Mouse (Mus musculus): Measurements from ENCODE around the gene Sh3kbp1.

The Sh3kbp1 gene

GRCm38 (mm10) chrX:159932027-159932426 is 305.0 kb downstream of the Sh3kbp1 start:
- DNase-seq, result no peak

GRCm38 (mm10) chrX:159942569-159942968 is 315.5 kb downstream of the Sh3kbp1 start:
- no peak for DNase-seq

GRCm38 (mm10) chrX:159943586-159943985 is 316.5 kb downstream of the Sh3kbp1 start:
- no peak for DNase-seq

DNA sequence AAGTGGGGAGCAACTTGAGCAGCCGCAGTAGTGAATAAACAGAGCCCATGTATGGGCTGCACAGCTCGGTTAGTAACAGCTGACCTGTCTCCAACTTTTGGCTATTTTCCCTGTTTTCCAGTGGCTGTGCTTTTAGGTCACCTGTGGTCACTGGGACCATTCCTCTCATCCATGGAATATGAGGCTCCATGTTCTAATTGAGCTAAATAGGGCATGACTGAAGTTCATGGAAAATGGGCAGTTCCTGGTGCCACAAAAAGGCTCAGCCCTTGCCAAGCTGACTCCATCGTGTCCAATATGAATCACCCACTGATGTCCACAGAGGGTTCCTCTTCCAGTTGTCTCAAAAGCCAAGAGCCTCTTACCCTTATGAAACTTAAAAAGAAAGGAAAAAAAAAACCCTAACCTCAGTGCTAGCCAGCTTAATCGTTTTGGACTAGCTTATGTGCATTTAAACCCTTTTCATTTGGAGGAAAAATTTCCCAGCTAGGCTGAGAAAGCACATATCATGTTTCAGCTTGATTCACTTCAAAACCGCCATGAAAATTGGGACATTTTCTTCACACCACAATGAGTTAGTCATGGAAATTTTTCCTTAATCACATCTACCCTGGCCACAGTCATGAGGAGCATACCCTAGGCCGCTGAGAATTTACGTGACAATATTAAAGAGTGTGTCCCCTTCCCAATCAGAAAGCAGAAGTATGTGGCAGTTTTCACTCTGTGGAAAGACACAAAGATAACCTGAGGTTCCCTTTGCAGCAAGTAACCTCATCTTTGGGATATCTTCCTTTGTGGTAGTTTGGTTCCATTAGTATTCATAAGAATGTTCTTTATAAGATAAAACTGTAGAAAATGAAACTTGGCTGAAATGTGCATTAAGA is 326.7 kb downstream of the Sh3kbp1 start:
- DNase-seq, result no peak

GRCm38 (mm10) chrX:159954430-159954779 is 327.3 kb downstream of the Sh3kbp1 start:
- DNase-seq, result no peak

- DNase-seq, result no peak
These were observed 328.4 kb downstream of the Sh3kbp1 start for GRCm38 (mm10) chrX:159955433-159955832.

- no peak for DNase-seq
These were observed 334.3 kb downstream of the Sh3kbp1 start for GRCm38 (mm10) chrX:159961385-159961784.

- peak; percentile 5 to 59 for DNase-seq
These were observed 336.2 kb downstream of the Sh3kbp1 start for GRCm38 (mm10) chrX:159963273-159963672.

- DNase-seq, result no peak
These were observed 336.9 kb downstream of the Sh3kbp1 start for GRCm38 (mm10) chrX:159963925-159964324.

DNA sequence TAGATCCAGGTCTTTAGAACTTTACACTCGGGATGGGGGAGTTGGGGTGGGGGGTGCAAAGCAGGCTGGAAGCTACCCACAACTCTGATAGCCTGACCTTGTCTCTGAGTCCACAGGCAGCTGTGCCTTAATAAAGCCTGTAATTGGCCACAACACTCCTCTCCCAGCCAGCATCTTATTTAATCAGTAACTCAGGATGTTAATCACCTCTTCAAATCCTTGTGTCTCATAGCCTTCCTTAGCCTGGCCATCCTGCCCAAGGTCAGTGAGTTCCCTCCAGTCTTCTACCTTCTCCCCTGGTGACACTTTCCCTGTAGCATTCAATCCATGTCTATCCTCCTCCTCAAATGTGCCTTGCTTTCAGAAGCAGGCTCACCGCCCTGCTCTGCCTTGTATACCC is 342.0 kb downstream of the Sh3kbp1 start:
- DNase-seq, result no peak

DNA sequence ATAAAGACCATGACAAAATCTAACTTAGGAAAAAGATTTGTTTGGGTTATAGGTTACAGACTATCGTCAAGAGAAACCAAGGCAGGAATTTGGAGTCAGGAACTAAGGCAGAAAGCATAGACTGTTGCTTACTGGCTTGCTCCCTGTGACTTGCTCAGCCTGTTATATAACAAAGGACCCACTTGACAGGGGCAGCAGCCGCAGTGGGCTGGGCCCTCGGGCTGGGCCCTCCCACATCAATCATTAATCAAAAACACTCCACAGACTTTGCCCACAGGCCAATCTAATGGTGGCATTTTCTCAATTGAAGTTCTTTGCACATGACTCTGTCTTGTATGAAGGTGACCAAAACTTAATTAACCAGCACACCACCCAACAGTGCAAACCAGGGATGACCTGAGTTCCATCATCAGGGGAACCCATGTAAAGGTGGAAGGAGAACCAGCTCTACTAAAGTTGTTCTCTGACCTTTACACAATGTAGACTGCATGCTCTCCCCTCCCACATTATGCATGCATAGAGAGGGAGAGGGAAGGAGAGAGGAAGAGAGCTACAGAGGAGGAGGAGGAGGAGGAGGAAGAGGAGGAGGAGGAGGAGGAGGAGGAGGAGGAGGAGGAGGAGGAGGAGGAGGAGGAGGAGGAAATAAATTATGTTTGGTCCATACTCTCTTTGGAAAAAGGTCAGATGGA is 344.2 kb downstream of the Sh3kbp1 start:
- no peak for DNase-seq

- peak in 1 of 2 experiments; percentile 17 for DNase-seq
These were observed 346.7 kb downstream of the Sh3kbp1 start for GRCm38 (mm10) chrX:159973730-159974129.

DNA sequence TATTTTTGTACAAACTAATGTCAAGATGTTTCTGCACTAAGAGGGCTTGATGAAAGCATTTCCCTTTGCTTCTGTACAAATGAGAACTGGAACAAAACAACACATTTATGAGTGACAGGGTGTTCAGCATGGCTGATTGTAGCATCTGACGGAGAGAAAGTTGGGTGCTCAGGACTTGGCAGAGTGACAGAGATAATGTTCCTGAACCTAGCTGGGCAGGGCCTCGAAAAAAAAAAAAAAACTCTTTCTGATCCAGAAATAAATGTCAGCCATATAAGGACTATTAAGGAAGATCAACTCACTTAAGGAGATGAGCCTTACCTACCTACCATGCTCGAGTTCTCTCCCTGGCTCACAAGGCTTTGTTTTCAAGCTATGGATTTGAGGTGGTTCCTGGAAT is 349.2 kb downstream of the Sh3kbp1 start:
- DNase-seq, result no peak

DNA sequence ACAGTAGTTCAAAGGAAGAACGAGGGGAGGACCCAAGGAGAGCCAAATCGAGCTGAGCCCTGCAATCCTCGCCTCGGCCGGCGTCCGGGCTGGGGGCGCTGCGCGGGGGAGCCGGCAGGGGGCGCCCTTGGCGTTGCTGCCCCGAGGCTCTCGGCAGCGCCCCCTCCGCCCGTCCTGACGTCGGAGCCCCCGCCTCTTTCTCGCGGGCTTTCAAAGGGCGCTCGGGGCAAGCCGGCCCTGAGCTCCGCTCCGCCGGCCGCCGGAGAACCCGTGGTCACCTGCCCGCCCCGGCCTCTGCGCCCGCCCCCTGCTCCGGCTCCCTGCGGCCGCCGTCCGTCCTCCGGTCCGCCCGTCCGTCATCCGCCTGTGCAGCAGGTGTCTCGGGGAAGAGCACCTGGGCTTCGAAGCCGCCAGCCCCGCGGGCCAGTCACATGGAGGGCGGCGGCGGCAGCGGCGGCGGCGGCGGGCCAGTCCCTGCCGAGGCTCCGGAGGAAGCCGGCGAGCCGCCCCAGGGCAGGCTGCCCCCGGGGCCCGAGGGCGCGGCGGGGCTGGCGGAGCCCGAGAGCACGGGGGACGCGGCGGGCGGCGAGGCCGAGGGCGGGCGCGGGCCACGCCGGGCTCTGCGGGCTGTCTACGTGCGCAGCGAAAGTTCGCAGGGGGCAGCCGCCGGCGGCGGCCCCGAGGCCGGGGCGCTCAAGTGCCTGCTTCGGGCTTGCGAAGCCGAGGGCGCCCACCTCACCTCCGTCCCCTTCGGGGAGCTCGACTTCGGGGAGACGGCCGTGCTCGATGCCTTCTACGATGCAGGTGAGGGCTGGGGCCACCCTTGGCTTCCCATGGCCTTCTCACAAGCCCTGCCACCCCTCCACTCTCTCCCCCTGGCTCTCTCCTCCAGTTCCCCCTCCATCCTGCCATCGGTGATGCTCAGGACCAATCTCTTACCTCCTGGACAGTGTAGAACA is 361.2 kb downstream of the Sh3kbp1 start, which contains the start of gene Map3k15:
Gene Map3k15 (plus strand): TSS at position 432 of the 959 bp plus-strand sequence.
- DNase-seq, result peak; percentile 48 to 69

DNA sequence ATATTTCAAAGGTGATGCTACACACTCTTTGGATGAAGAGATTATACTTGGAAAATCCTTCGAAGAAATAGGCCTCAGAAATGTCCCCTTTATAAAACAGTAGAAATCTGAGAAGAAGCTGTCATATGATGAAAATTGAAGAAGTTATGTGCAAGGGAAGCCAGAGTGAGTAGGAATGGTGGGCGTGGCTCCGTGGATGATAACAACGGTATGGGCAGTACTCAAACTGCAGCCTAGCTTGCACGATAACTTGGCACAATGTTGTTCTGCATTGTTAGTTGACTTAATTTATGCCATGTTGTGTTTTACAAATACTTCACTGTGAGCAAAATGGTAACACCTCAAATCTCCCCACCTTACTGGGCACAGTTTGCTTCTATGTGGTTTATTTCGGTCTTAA is 368.7 kb downstream of the Sh3kbp1 start:
- DNase-seq, result no peak

All from lung, adult 18-20 months (tissue).